Mouse (Mus musculus) layer of hippocampus, adult 2 months (tissue): ENCODE data around the gene Ece1. TPM values are rescaled to one million over a fixed set of nuclear protein-coding genes. Genes with fewer than 3 reads are reported as not detected.
"Not testable (repeated sequence)": the region's sequence is repeated elsewhere in the genome, so short reads cannot be mapped to it uniquely, and the experiment has no call there.

ENCODE experiments used
- DNase-seq, 2 experiments: peaks; one replicate each; pipeline ENCODE4 v3.0.0; 2022; ENCODE audit warnings: low spot score in 2 of 2
- H3K27ac ChIP-seq: fragments of 200-600 bp; 2 replicates; pipeline ENCODE4 v1.8.1; 2022
- H3K4me3 ChIP-seq: fragments of 200-600 bp; 2 replicates; pipeline ENCODE4 v1.8.1; 2022; ENCODE audit warnings: mild to moderate bottlenecking
- CTCF ChIP-seq: fragments of 200-600 bp; conservative IDR thresholded peaks from 2 replicates; pipeline ENCODE4 v1.8.1; 2022; ENCODE audit warnings: antibody characterized with exemption, mild to moderate bottlenecking, moderate library complexity
- total RNA-seq, 2 experiments: library from RNA; stranded (reverse); gene quantifications; 2 replicates each; pipeline ENCODE4 v1.2.3; 2021

Gene Ece1
- total RNA-seq, 2 experiments from 2014 or later: 47.5 to 58.0 TPM

DNA sequence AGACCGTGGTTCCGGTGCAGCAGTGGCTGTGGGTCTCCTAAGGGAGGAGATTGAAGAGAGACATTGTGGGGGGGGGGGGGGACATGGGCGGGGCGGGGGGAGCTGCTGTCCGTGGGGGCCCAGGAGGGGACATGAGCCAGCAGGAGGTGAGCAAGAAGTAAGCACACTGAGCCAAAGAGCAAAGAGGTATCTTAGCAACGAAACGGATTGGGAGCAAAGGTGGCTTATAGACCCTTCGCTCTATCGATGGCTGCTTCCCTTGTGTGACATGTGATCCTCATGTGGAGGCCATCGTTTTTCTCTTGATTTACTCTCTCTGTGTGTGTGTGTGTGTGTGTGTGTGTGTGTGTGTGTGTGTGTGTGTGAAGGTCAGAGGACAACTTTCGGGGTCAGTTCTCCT, 84.4 kb downstream of the Ece1 start:
- TF ChIP-seq CTCF: no peak
- Histone ChIP-seq H3K27ac (no peak overlapping the region), H3K4me3 (no peak overlapping the region)
- no peak for DNase-seq

GRCm38 (mm10) chr4:137952840-137953239, 90.8 kb downstream of the Ece1 start:
- peak; percentile 72 to 86 for DNase-seq
- H3K4me3 ChIP-seq: no peak overlapping the region
- no peak overlapping the region for H3K27ac ChIP-seq
- peak; percentile 88 for TF ChIP-seq CTCF

DNA sequence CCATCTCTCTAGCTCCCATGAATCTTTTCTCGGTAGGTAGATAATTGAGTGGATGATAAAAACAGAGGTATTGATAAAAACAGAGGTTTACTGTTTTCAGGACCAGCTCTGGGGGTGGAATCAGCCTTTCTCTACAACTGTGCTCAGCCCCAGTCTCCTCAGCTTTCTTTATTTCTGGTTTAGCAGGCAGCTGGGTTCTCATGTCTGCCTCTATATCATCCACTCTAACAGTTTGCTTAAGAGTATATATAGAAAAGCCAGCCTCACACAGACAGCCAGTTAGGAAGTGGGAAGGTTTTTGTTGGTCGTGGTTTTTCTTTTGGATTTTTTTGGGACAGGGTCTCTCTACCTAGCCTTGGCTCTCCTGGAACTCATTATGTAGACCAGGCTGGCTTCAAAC, 92.1 kb downstream of the Ece1 start:
- H3K27ac ChIP-seq: no peak overlapping the region
- no peak for TF ChIP-seq CTCF
- no peak overlapping the region for H3K4me3 ChIP-seq
- DNase-seq: no peak

GRCm38 (mm10) chr4:137954926-137955396, 92.9 kb downstream of the Ece1 start:
- H3K27ac ChIP-seq: no peak overlapping the region
- no peak for DNase-seq
- peak; percentile 74 for TF ChIP-seq CTCF
- H3K4me3 ChIP-seq: no peak overlapping the region

DNA sequence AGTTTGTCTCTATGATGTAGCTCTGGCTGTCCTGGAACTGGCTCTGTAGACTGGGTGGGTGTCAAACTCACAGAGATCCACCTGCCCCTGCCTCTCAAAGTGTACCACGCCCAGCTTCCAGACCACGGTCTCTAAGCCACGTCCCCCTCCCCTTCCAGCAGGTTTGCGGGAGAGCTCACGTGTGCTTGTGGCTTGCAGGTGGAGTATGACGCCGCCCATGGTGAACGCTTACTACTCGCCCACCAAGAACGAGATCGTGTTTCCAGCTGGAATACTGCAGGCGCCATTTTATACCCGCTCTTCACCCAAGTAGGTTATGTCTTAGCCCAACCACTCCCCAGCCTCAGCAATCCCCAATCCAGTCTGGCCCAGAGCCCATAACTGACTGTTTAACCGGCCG, 94.2 kb downstream of the Ece1 start:
- no peak overlapping the region for H3K27ac ChIP-seq
- no peak for DNase-seq
- TF ChIP-seq CTCF: no peak

GRCm38 (mm10) chr4:137959889-137960665, 98.0 kb downstream of the Ece1 start:
- peak; percentile 75 for TF ChIP-seq CTCF
- peak in 1 of 2 experiments; percentile 37 for DNase-seq
- H3K4me3 ChIP-seq: no peak overlapping the region
- no peak overlapping the region for H3K27ac ChIP-seq

More for the DNA sequence above, 94.2 kb downstream of the Ece1 start:
- no peak overlapping the region for H3K4me3 ChIP-seq

GRCm38 (mm10) chr4:137960757-137961156, 98.7 kb downstream of the Ece1 start:
- no peak for DNase-seq
- H3K4me3 ChIP-seq: no peak overlapping the region
- H3K27ac ChIP-seq: no peak overlapping the region
- TF ChIP-seq CTCF: no peak

GRCm38 (mm10) chr4:137962643-137963350, 100.8 kb downstream of the Ece1 start:
- DNase-seq: no peak
- no peak for TF ChIP-seq CTCF
- Histone ChIP-seq H3K4me3 (no peak overlapping the region), H3K27ac (no peak overlapping the region)

DNA sequence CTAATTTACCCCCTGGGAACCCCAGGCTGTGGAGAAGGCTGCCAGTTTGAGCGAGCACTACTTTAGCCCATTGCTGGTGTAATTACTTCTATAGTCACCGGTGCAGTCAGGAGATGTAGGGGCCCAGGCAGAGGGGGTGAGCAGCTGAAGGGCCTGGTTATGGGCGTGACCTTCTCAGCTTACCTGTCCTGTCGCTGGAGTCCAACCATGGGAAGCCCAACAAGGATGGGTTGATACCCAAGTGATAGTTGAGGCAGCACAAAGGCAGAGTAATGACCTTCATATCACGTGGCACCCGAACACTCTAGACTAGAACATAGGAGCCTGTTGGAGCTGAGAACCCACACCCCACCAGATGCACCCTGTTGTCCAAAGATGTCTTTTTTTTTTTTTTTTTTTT, 101.4 kb downstream of the Ece1 start:
- no peak for DNase-seq
- TF ChIP-seq CTCF: no peak
- no peak overlapping the region for H3K4me3 ChIP-seq
- H3K27ac ChIP-seq: no peak overlapping the region

DNA sequence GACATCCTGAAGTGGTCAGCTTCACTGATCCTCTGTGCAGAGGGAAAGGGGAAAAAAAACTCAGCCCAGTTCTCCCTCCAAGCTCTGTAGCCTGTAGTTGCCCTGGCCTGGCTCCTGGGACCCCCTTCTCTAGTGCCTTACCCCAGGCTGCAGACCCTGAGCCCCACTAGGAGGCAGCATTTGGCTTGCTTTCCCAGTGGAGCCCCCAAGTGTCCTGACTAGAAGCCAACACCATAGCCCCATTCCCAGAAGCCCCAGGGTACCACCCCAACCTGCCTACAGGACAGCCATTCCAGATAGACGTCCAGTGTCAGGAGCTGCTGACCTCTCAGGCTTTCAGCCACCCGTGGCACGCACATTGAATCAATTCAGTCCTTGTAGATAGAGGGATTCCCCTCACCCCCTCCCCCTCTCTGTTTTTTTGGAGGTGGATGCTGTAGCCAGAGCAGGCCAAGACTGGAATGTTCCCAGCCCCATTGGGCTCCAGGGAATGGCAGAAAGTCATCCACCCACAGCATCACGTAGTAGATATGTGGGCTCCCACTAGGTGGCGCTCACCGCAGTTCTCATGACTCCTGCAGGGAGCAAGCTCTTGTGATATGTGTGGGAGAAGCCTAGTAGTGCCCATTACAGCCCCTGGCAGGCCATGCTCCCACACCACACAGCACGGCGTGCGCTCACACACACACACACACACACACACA, 102.0 kb downstream of the Ece1 start:
- Histone ChIP-seq H3K4me3 (no peak overlapping the region), H3K27ac (no peak overlapping the region)
- TF ChIP-seq CTCF: peak; percentile 75
- peak; percentile 72 to 87 for DNase-seq

DNA sequence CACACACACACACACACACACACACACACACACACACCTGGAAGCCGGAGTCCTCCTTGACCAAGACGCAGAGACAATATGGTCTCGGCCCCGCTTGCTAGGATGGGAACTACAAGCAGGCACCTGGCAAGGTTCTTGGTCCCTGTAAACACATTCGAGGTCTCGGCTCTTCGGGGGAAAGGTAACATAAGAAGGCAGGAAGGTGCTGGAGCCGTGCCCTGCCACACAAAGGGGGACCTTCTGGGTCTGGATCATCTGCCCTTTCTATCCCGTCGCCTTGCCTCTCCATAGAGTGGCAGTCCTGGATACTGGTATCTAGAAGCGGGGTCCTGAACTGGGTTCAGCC, 102.5 kb downstream of the Ece1 start:
- no peak for DNase-seq
- Histone ChIP-seq H3K27ac (no peak overlapping the region), H3K4me3 (no peak overlapping the region)
- no peak for TF ChIP-seq CTCF

GRCm38 (mm10) chr4:137968203-137968602, 106.2 kb downstream of the Ece1 start:
- TF ChIP-seq CTCF: peak; percentile 95
- no peak overlapping the region for H3K4me3 ChIP-seq
- DNase-seq: peak; percentile 69 to 78
- H3K27ac ChIP-seq: no peak overlapping the region

GRCm38 (mm10) chr4:137970623-137971199, 108.7 kb downstream of the Ece1 start:
- H3K27ac ChIP-seq, DNase-seq, H3K4me3 ChIP-seq: not testable (repeated sequence)

DNA sequence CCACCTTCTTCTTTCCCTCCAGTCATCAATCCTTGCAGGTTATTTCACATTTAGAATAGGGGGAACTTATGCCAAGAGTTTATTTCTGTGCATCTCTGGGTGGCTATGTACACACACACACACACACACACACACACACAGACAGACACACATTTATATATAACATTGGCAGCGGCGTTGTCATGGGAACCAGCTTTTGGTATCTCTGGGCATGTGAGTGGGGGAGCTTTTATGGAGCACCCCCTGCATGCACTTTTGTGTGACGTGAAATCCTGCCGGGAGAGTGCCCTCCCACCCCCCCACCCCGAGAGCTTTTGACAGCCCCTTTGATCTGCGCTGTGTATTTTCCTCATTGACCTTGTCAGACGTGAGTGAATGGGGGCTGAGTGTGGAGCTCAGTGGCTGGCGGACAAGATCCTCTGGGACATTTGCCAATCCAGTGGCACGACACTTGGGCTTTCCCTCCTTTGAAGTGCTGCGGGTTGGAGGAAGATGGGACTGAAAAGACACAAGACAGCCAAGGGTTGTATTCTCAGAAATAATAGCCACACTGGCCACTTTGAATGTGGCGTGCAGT, 112.9 kb downstream of the Ece1 start:
- H3K4me3 ChIP-seq, DNase-seq, H3K27ac ChIP-seq: not testable (repeated sequence)

GRCm38 (mm10) chr4:137979066-137979644, 117.1 kb downstream of the Ece1 start:
- not testable (repeated sequence) for H3K27ac ChIP-seq, DNase-seq, H3K4me3 ChIP-seq
